Mouse (Mus musculus) heart, embryonic 12.5 days (tissue): ENCODE measurements around the gene Inf2. TPM values are rescaled to one million over a fixed set of nuclear protein-coding genes. Genes with fewer than 3 reads are reported as not detected.
A peak's percentile ranks its signal among the peaks of the same experiment; 100 is the strongest.

Source experiments
- ATAC-seq: fragments of 200-750 bp; cut with Nextera tagmentation; 2 replicates; pipeline ENCODE4 v1.8.0; 2017; ENCODE audit warnings: moderate TSS enrichment, moderate library complexity; ENCODE audit not compliant: insufficient number of reproducible peaks, low FRiP score
- H3K27ac ChIP-seq: fragments of 300-500 bp; sonication (generic); 2 replicates; pipeline ENCODE4 v1.5.1; 2016; ENCODE audit warnings: mild to moderate bottlenecking, moderate library complexity; ENCODE audit not compliant: poor library complexity, severe bottlenecking
- H3K27me3 ChIP-seq: fragments of 300-500 bp; sonication (generic); replicated peaks from 2 replicates; pipeline ENCODE4 v1.6.1; 2016; ENCODE audit warnings: mild to moderate bottlenecking, moderate library complexity
- H3K36me3 ChIP-seq: fragments of 300-500 bp; sonication (generic); 2 replicates; pipeline ENCODE4 v1.6.1; 2016; ENCODE audit warnings: mild to moderate bottlenecking, moderate library complexity
- H3K4me1 ChIP-seq: fragments of 300-500 bp; sonication (generic); replicated peaks from 2 replicates; pipeline ENCODE4 v1.6.1; 2016; ENCODE audit warnings: mild to moderate bottlenecking
- H3K4me2 ChIP-seq: fragments of 300-500 bp; sonication (generic); 2 replicates; pipeline ENCODE4 v1.6.1; 2016; ENCODE audit warnings: mild to moderate bottlenecking, moderate library complexity
- H3K4me3 ChIP-seq: fragments of 300-500 bp; sonication (generic); 2 replicates; pipeline ENCODE4 v1.5.1; 2016; ENCODE audit warnings: mild to moderate bottlenecking
- H3K9ac ChIP-seq: fragments of 300-500 bp; sonication (generic); 2 replicates; pipeline ENCODE4 v1.6.1; 2016; ENCODE audit warnings: mild to moderate bottlenecking, moderate library complexity
- H3K9me3 ChIP-seq: fragments of 300-500 bp; sonication (generic); replicated peaks from 2 replicates; pipeline ENCODE4 v1.6.1; 2016; ENCODE audit warnings: mild to moderate bottlenecking, moderate library complexity
- whole genome bisulfite sequencing: fragments of 180-500 bp; shearing (Covaris S2); methylation state at CpG from one replicate; pipeline ENCODE4 v1.1.7; 2016; 5-methylcytosine and 5-hydroxymethylcytosine counted together
- polyA plus RNA-seq: library from polyadenylated mRNA; unstranded; fragments of >200 nt; fragmentation: Nextera tagmentation; extraction: Ambion mirVana; gene quantifications from 2 replicates; pipeline ENCODE4 v1.2.1, GENCODE M21; 2016

Inf2 gene
- polyA plus RNA-seq, 1 experiment from 2014 or later: 2.2 TPM

- Histone ChIP-seq H3K4me2 (peak overlapping the region; percentile 77), H3K27ac (0 out of 2 replicates have a peak overlapping the region, but pooled peaks have one; percentile 35), H3K4me3 (no peak overlapping the region), H3K36me3 (no peaks in the 10 kb centered on the region), H3K9me3 (no peaks in the 10 kb centered on the region), H3K4me1 (peaks cover 34% of the 10 kb centered on the region), H3K27me3 (peaks cover 18% of the 10 kb centered on the region), H3K9ac (0 out of 2 replicates have a peak overlapping the region, but pooled peaks have one; percentile 41)
- no peak for ATAC-seq
- WGBS: 64% methylated on average over 14 of the region's 14 CpGs
These were observed 1.2 kb upstream of the Inf2 start for GRCm38 (mm10) chr12:112587125-112588124.

- H3K9me3 ChIP-seq: no peaks in the 10 kb centered on the region
- peaks cover 18% of the 10 kb centered on the region for H3K27me3 ChIP-seq
- peak overlapping the region; percentile 77 for H3K4me2 ChIP-seq
- no peak overlapping the region for H3K27ac ChIP-seq
- H3K4me1 ChIP-seq: peaks cover 56% of the 10 kb centered on the region
- no peaks in the 10 kb centered on the region for H3K36me3 ChIP-seq
- WGBS: 50% methylated on average over 8 of the region's 8 CpGs
- peak overlapping the region; percentile 72; the same call in 1 of the 2 replicates for H3K9ac ChIP-seq
- ATAC-seq: no peak
- H3K4me3 ChIP-seq: peak overlapping the region; percentile 59
These were observed 1.1 kb downstream of the Inf2 start for GRCm38 (mm10) chr12:112589491-112590191.

- Histone ChIP-seq H3K9ac (0 out of 2 replicates have a peak overlapping the region, but pooled peaks have one; percentile 11), H3K4me3 (no peak overlapping the region), H3K9me3 (no peaks in the 10 kb centered on the region), H3K27me3 (peaks cover 18% of the 10 kb centered on the region), H3K27ac (no peak overlapping the region), H3K4me2 (no peak overlapping the region), H3K36me3 (no peaks in the 10 kb centered on the region), H3K4me1 (peaks cover 67% of the 10 kb centered on the region)
- ATAC-seq: no peak
- 61% methylated on average over 8 of the region's 8 CpGs for WGBS
These were observed 2.1 kb downstream of the Inf2 start for GRCm38 (mm10) chr12:112590566-112591239.

GRCm38 (mm10) chr12:112591240-112591639, 2.7 kb downstream of the Inf2 start:
- no peak overlapping the region for H3K9ac ChIP-seq
- H3K27ac ChIP-seq: no peak overlapping the region
- H3K9me3 ChIP-seq: no peaks in the 10 kb centered on the region
- H3K4me2 ChIP-seq: no peak overlapping the region
- no peak for ATAC-seq
- no peak overlapping the region for H3K4me3 ChIP-seq
- H3K4me1 ChIP-seq: peaks cover 72% of the 10 kb centered on the region
- H3K36me3 ChIP-seq: no peaks in the 10 kb centered on the region
- 86% methylated on average over 5 of the region's 5 CpGs for WGBS
- H3K27me3 ChIP-seq: peaks cover 15% of the 10 kb centered on the region

- no peaks in the 10 kb centered on the region for H3K9me3 ChIP-seq
- H3K4me3 ChIP-seq: no peak overlapping the region
- no peak overlapping the region for H3K4me2 ChIP-seq
- H3K4me1 ChIP-seq: peaks cover 77% of the 10 kb centered on the region
- ATAC-seq: no peak
- peaks cover 11% of the 10 kb centered on the region for H3K27me3 ChIP-seq
- H3K9ac ChIP-seq: no peak overlapping the region
- H3K27ac ChIP-seq: no peak overlapping the region
- no peaks in the 10 kb centered on the region for H3K36me3 ChIP-seq
- 76% methylated on average over 3 of the region's 3 CpGs for WGBS
These were observed 3.1 kb downstream of the Inf2 start for GRCm38 (mm10) chr12:112591730-112592129.

- ATAC-seq: no peak
- 76% methylated on average over 21 of the region's 21 CpGs for WGBS
- Histone ChIP-seq H3K4me1 (peaks cover 68% of the 10 kb centered on the region), H3K36me3 (no peaks in the 10 kb centered on the region), H3K4me3 (no peak overlapping the region), H3K27me3 (peaks cover 8% of the 10 kb centered on the region; the same call in 1 of the 2 replicates), H3K9ac (no peak overlapping the region), H3K9me3 (no peaks in the 10 kb centered on the region), H3K4me2 (no peak overlapping the region), H3K27ac (no peak overlapping the region)
These were observed 4.6 kb downstream of the Inf2 start for GRCm38 (mm10) chr12:112592985-112593734.

GRCm38 (mm10) chr12:112593951-112594915, 5.6 kb downstream of the Inf2 start:
- peak overlapping the region; percentile 72 for H3K27ac ChIP-seq
- H3K4me1 ChIP-seq: peaks cover 71% of the 10 kb centered on the region
- ATAC-seq: no peak
- H3K4me3 ChIP-seq: no peak overlapping the region
- H3K36me3 ChIP-seq: no peaks in the 10 kb centered on the region
- 56% methylated on average over 16 of the region's 16 CpGs for WGBS
- H3K27me3 ChIP-seq: peaks cover 8% of the 10 kb centered on the region; the same call in 1 of the 2 replicates
- no peak overlapping the region for H3K9ac ChIP-seq
- H3K9me3 ChIP-seq: no peaks in the 10 kb centered on the region
- H3K4me2 ChIP-seq: peak overlapping the region; percentile 20

GRCm38 (mm10) chr12:112594989-112595388, 6.4 kb downstream of the Inf2 start:
- H3K9me3 ChIP-seq: no peaks in the 10 kb centered on the region
- H3K9ac ChIP-seq: no peak overlapping the region
- peaks cover 72% of the 10 kb centered on the region for H3K4me1 ChIP-seq
- H3K27ac ChIP-seq: peak overlapping the region; percentile 72
- 22% methylated on average over 4 of the region's 4 CpGs for WGBS
- peaks cover under 1% of the 10 kb centered on the region; the same call in 1 of the 2 replicates for H3K36me3 ChIP-seq
- no peak overlapping the region for H3K4me3 ChIP-seq
- ATAC-seq: no peak
- H3K4me2 ChIP-seq: peak overlapping the region; percentile 20; the same call in 1 of the 2 replicates
- H3K27me3 ChIP-seq: peaks cover 8% of the 10 kb centered on the region; the same call in 1 of the 2 replicates

GRCm38 (mm10) chr12:112595626-112596025, 7.0 kb downstream of the Inf2 start:
- Histone ChIP-seq H3K4me3 (no peak overlapping the region), H3K9ac (peak overlapping the region; percentile 8; the same call in 1 of the 2 replicates), H3K4me2 (no peak overlapping the region), H3K27ac (peak overlapping the region; percentile 72; the same call in 1 of the 2 replicates), H3K4me1 (peaks cover 71% of the 10 kb centered on the region), H3K36me3 (peaks cover 7% of the 10 kb centered on the region; the same call in 1 of the 2 replicates), H3K27me3 (peaks cover 8% of the 10 kb centered on the region; the same call in 1 of the 2 replicates), H3K9me3 (no peaks in the 10 kb centered on the region)
- 60% methylated on average over 4 of the region's 4 CpGs for WGBS
- ATAC-seq: no peak
